Mouse (Mus musculus) kidney, adult 2 months (tissue): ENCODE measurements at regions not wholly inside any gene's neighbourhood (a gene's known extent, or its start where the extent isn't known, plus 50 kb on each side); places are given as distances from the start of the nearest gene placed in this dataset.

Source experiments
- CTCF ChIP-seq: fragments of 200-500 bp; conservative IDR thresholded peaks from 2 replicates; pipeline ENCODE4 v1.5.1; 2011; ENCODE audit warnings: low read depth, mild to moderate bottlenecking, control low read depth, low read length, moderate library complexity, mixed read lengths; ENCODE audit not compliant: insufficient read depth, insufficient read length
- POLR2A ChIP-seq: fragments of 200-500 bp; IDR thresholded peaks from one replicate; pipeline ENCODE4 v1.6.1; 2011; ENCODE audit warnings: low read depth, low read length, control low read depth

- TF ChIP-seq POLR2A, result no peak
- TF ChIP-seq CTCF, result no peak
These were observed 159.4 kb upstream of the Lef1 start for GRCm38 (mm10) chr3:130950872-130951271.
